Mouse (Mus musculus) stomach, embryonic 14.5 days (tissue): Measurements from ENCODE around the gene Fam3c. TPM values are rescaled to one million over a fixed set of nuclear protein-coding genes. Genes with fewer than 3 reads are reported as not detected.

Source experiments
- ATAC-seq: fragments of 200-750 bp; cut with Nextera tagmentation; 2 replicates; pipeline ENCODE4 v1.8.0; 2017; ENCODE audit warnings: low read depth, moderate TSS enrichment; ENCODE audit not compliant: insufficient number of reproducible peaks, insufficient read depth, low FRiP score
- H3K27ac ChIP-seq: fragments of 300-500 bp; sonication (generic); 2 replicates; pipeline ENCODE4 v1.5.1; 2014; ENCODE audit warnings: mild to moderate bottlenecking, low read length, moderate library complexity, mixed read lengths
- H3K27me3 ChIP-seq: fragments of 300-500 bp; sonication (generic); 2 replicates; pipeline ENCODE4 v1.6.1; 2014; ENCODE audit warnings: low read length, control low read depth, mixed read lengths; ENCODE audit not compliant: control insufficient read depth, insufficient read depth
- H3K36me3 ChIP-seq: fragments of 300-500 bp; sonication (generic); 2 replicates; pipeline ENCODE4 v1.6.1; 2014; ENCODE audit warnings: mild to moderate bottlenecking, control low read depth, low read length, moderate library complexity, mixed read lengths; ENCODE audit not compliant: control insufficient read depth, insufficient read depth
- H3K4me1 ChIP-seq: fragments of 300-500 bp; sonication (generic); 2 replicates; pipeline ENCODE4 v1.6.1; 2014; ENCODE audit warnings: low read length, control low read depth, mixed read lengths; ENCODE audit not compliant: control insufficient read depth, insufficient read depth
- H3K4me2 ChIP-seq: fragments of 300-500 bp; sonication (generic); replicated peaks from 2 replicates; pipeline ENCODE4 v1.6.1; 2014; ENCODE audit warnings: low read depth, low read length, control low read depth
- H3K4me3 ChIP-seq: fragments of 300-500 bp; sonication (generic); 2 replicates; pipeline ENCODE4 v1.5.1; 2014; ENCODE audit warnings: low read depth, low read length, control low read depth
- H3K9ac ChIP-seq: fragments of 300-500 bp; sonication (generic); replicated peaks from 2 replicates; pipeline ENCODE4 v1.6.1; 2014; ENCODE audit warnings: low read depth, mild to moderate bottlenecking, control low read depth, low read length, moderate library complexity, mixed read lengths
- H3K9me3 ChIP-seq: fragments of 300-500 bp; sonication (generic); 2 replicates; pipeline ENCODE4 v1.6.1; 2016; ENCODE audit warnings: low read depth, low read length, control low read depth; ENCODE audit not compliant: control insufficient read depth
- WGBS: fragments of 180-500 bp; shearing (Covaris S2); extraction: QIAGEN DNeasy Blood & Tissue Kit; methylation state at CpG from one replicate; pipeline ENCODE4 v1.1.7; 2014; 5-methylcytosine and 5-hydroxymethylcytosine counted together
- polyA plus RNA-seq: library from polyadenylated mRNA; unstranded; fragments of >200 nt; fragmentation: Nextera tagmentation; extraction: Ambion mirVana; gene quantifications from 2 replicates; pipeline ENCODE4 v1.2.1, GENCODE M21; 2014

The Fam3c gene
- polyA plus RNA-seq, 1 experiment from 2014 or later, result 81.6 TPM

GRCm38 (mm10) chr6:22258784-22259183, 97.3 kb downstream of the Fam3c start:
- H3K27me3 ChIP-seq, result no peaks in the 10 kb centered on the region
- WGBS, result 74% methylated on average over 4 of the region's 4 CpGs
- H3K9ac ChIP-seq, result no peak overlapping the region
- no peak overlapping the region for H3K27ac ChIP-seq
- no peaks in the 10 kb centered on the region for H3K9me3 ChIP-seq
- no peak overlapping the region for H3K4me2 ChIP-seq
- H3K4me3 ChIP-seq, result no peak overlapping the region
- no peaks in the 10 kb centered on the region; the same call in 1 of the 2 replicates for H3K36me3 ChIP-seq
- H3K4me1 ChIP-seq, result no peaks in the 10 kb centered on the region
- no peak for ATAC-seq

Other genes starting within 250 kb of the Fam3c start
- gene Wnt16, start 68.0 kb downstream of the Fam3c start, polyA plus RNA-seq, result 2.7 and 3.1 TPM in 2 replicates